Mouse (Mus musculus) adrenal gland, adult 10 weeks (tissue): ENCODE measurements around the gene B830017H08Rik. TPM values are rescaled to one million over a fixed set of nuclear protein-coding genes. Genes with fewer than 3 reads are reported as not detected.

Experiments
- polyA plus RNA-seq: library from polyadenylated mRNA; stranded (reverse); fragments of 350-450 nt; fragmentation: Illumina TruSeq; extraction: RNeasy Lipid Tissue Mini Kit (QIAGEN cat#74804); gene quantifications from one replicate; pipeline ENCODE4 v1.2.3, GENCODE M21; 2014; ENCODE audit warnings: low read depth, low replicate concordance

Gene B830017H08Rik
- not detected for polyA plus RNA-seq

GRCm38 (mm10) chr16:17832821-17833220 lies at the start of gene B830017H08Rik:
Gene B830017H08Rik, plus strand, starts transcription at chr16:17833121.

GRCm38 (mm10) chr16:17796971-17797811 lies 35.7 kb upstream of the B830017H08Rik start, which contains the start of gene Scarf2:
Gene Scarf2, plus strand, starts transcription at chr16:17797282.

GRCm38 (mm10) chr16:17838051-17838450 lies 5.1 kb downstream of the B830017H08Rik start, which contains the start of gene Car15:
Gene Car15, minus strand, starts transcription at chr16:17838364.

Other genes starting within 250 kb of the B830017H08Rik start
- gene Slc7a4, start 249.9 kb upstream of the B830017H08Rik start, polyA plus RNA-seq = 0.29 TPM
- gene Smpd4, start 213.8 kb upstream of the B830017H08Rik start, polyA plus RNA-seq = 16.9 TPM
- not detected for gene Ccdc74a, start 186.7 kb upstream of the B830017H08Rik start, polyA plus RNA-seq
- 13.5 TPM for gene Med15, start 100.2 kb upstream of the B830017H08Rik start, polyA plus RNA-seq
- 11.2 TPM for gene Klhl22, start 73.5 kb upstream of the B830017H08Rik start, polyA plus RNA-seq
- gene Scarf2, start 35.8 kb upstream of the B830017H08Rik start, polyA plus RNA-seq = not detected
- not detected for gene Car15, start 5.2 kb downstream of the B830017H08Rik start, polyA plus RNA-seq
- gene Gm20518, start 58.5 kb downstream of the B830017H08Rik start, polyA plus RNA-seq = not detected
- not detected for gene Tssk1, start 61.1 kb downstream of the B830017H08Rik start, polyA plus RNA-seq
- gene Dgcr2, start 65.4 kb downstream of the B830017H08Rik start, polyA plus RNA-seq = 8.2 TPM
- gene Tssk2, start 65.5 kb downstream of the B830017H08Rik start, polyA plus RNA-seq = not detected
- gene Ess2, start 78.2 kb downstream of the B830017H08Rik start, polyA plus RNA-seq = 2.1 TPM
- gene Gsc2, start 81.9 kb downstream of the B830017H08Rik start, polyA plus RNA-seq = not detected
- gene Slc25a1, start 95.1 kb downstream of the B830017H08Rik start, polyA plus RNA-seq = 36.7 TPM
- not detected for gene Vpreb2, start 147.3 kb downstream of the B830017H08Rik start, polyA plus RNA-seq
- gene Dgcr6, start 219.7 kb downstream of the B830017H08Rik start, polyA plus RNA-seq = 6.9 TPM